Mouse (Mus musculus) layer of hippocampus, adult 2 months (tissue): Measurements from ENCODE around the gene Ccdc65. TPM values are rescaled to one million over a fixed set of nuclear protein-coding genes. Genes with fewer than 3 reads are reported as not detected.

ENCODE experiments used
- DNase-seq, 2 experiments: peaks; one replicate each; pipeline ENCODE4 v3.0.0; 2022; ENCODE audit warnings: low spot score in 2 of 2
- H3K27ac ChIP-seq: fragments of 200-600 bp; 2 replicates; pipeline ENCODE4 v1.8.1; 2022
- H3K4me3 ChIP-seq: fragments of 200-600 bp; 2 replicates; pipeline ENCODE4 v1.8.1; 2022; ENCODE audit warnings: mild to moderate bottlenecking
- CTCF ChIP-seq: fragments of 200-600 bp; conservative IDR thresholded peaks from 2 replicates; pipeline ENCODE4 v1.8.1; 2022; ENCODE audit warnings: antibody characterized with exemption, mild to moderate bottlenecking, moderate library complexity
- total RNA-seq, 2 experiments: library from RNA; stranded (reverse); gene quantifications; 2 replicates each; pipeline ENCODE4 v1.2.3; 2021

Ccdc65 gene
- total RNA-seq, 2 experiments from 2014 or later: 6.7 to 9.5 TPM

- peak; percentile 72 to 82 for DNase-seq
- Histone ChIP-seq H3K27ac (peak overlapping the region; percentile 93), H3K4me3 (peak overlapping the region; percentile 97)
- no peak for TF ChIP-seq CTCF
These were observed 54.2 kb downstream of the Ccdc65 start for GRCm38 (mm10) chr15:98762201-98762621.

DNA sequence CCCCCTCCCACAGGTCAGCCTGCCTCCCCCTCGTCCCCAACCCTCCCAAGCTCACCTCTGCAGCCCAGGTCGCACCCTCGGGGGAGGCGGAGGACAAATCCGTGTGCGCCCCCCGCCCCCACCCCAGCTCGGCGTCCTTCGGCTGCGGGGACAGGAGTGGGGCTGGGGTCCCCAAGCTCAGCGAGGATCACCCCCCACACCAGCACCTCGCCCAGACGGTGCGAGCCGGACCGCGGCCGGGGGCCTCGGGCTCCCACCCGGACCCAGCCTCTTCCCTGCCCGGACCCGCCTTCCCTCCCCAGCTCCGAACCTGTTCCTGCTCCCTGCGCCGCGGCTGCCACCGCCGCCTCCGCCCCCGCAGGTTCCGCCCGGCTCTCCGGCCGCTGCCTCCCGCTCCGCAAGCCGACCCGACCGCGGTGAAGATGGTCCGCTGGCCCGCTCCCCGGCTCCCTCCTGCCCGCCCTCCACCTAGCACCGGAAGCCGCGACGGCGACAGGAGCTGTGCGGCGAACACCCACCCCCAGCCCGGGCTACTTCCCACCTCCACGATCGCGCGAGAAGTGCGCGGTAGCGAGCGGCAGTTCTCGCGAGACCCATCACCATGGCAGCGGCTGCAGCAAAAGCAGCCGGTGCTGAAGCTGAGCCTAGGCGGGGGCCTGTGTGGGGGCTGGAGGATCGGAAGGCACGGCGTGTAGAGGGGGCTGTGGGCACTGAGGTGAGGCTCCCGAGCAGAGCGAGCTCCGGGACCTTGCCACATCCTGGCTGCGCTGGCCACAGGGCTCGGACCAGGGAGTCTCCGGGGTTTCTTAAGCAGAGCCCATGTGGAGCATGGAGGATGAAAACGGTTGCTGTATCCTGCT, 54.9 kb downstream of the Ccdc65 start, which contains the start of gene Arf3:
TSS of gene Arf3 (minus strand) at position 545 of the 860 bp plus-strand sequence.
- DNase-seq: peak; percentile 96 to 97
- peak within 1 kb of the TSS; percentile 93 for H3K27ac ChIP-seq
- H3K4me3 ChIP-seq: peak within 1 kb of the TSS; percentile 97
- no peak for TF ChIP-seq CTCF

DNA sequence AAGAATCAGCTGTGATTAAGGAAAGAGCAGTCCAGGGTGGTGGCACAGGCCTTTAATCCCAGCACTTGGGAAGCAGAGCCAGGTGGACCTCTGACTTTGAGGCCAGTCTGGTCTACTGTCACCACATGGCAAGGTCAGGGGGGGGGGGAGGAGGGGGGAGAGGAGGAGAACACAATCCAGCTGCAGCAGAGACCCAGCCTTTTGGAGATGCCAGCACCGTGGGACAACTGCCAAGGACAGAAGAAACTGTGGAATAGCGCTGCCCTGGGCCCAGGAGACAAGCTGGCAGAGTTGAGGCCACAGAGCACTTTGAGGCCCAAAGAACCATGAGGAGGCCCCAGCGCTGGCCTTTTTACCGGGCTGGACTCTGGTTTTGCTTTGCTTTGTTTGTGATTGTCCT, 57.9 kb downstream of the Ccdc65 start:
- Histone ChIP-seq H3K27ac (no peak overlapping the region), H3K4me3 (no peak overlapping the region)
- no peak for TF ChIP-seq CTCF
- no peak for DNase-seq

DNA sequence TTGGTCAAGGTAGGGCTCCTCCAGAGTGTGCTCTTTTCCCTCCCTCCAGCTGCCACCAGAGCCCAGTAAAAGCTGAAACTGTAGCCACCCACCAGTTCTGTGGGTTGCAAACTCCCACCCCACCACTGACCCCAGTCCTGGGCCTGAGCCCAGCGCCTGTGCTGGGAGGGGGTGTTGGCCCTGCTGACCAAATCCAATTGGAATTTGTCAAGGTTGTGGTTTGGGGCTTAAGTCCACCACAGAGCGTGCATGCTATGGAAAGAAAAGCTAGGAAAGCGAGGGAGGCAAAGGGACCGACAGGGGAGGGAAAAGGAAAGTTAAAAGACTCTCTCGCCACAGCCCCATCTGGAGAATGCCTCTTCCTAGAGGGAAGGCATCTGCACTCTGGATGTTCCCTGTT, 60.3 kb downstream of the Ccdc65 start:
- TF ChIP-seq CTCF: no peak
- no peak for DNase-seq
- Histone ChIP-seq H3K4me3 (no peak overlapping the region), H3K27ac (no peak overlapping the region)

- H3K4me3 ChIP-seq: no peak overlapping the region; the same call in 1 of the 2 replicates
- H3K27ac ChIP-seq: no peak overlapping the region
- no peak for DNase-seq
- TF ChIP-seq CTCF: no peak
These were observed 63.9 kb downstream of the Ccdc65 start for GRCm38 (mm10) chr15:98771813-98772425.

DNA sequence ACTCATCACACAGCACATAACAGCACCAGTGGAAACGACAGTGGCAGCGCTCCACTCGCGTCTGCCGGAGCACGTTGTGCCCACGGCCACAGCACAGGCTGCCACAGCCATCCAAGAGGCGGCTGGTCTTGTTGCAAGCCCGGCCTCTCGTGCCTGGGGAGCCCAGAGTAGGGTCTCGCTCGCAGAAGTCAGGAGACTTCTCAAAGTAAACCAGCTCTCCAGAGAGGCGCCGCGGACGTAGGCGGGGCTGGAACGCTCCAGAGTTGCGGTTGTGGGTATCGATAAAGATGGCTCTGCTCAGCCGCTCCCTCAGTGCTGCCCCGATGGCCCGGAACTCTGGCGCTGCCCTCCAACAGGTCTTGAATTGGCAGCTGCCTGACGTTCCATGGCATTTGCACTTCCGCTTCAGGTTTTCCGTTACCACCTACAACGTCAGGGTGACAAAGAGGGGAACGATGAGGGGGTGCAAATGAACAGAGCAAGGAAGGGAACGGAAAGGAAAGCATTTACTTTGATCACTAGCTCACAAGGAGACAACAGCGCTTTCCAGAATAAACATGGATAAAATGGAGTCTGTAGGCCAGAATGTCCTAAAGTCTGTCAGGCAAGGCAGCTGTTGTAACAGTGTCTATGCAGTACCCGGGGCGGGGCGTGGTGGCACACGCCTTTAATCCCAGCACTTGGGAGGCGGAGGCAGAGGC, 64.7 kb downstream of the Ccdc65 start:
- Histone ChIP-seq H3K4me3 (peak overlapping the region; percentile 54), H3K27ac (no peak overlapping the region; the same call in 1 of the 2 replicates)
- DNase-seq: no peak
- no peak for TF ChIP-seq CTCF

Other genes with a start within 250 kb of the Ccdc65 start
- gene OR5BS1P, start 238.3 kb upstream of the Ccdc65 start, total RNA-seq: not detected
- gene Lalba, start 225.5 kb upstream of the Ccdc65 start, total RNA-seq: not detected
- gene Olfr279, start 215.8 kb upstream of the Ccdc65 start, total RNA-seq: not detected
- gene Kansl2, start 173.9 kb upstream of the Ccdc65 start, total RNA-seq: 10 to 100 TPM; 62.2 to 62.5 TPM
- gene Ccnt1, start 137.3 kb upstream of the Ccdc65 start, total RNA-seq: 10 to 100 TPM; 43.8 to 48.3 TPM
- not detected for gene 4930415O20Rik, start 137.2 kb upstream of the Ccdc65 start, total RNA-seq
- gene Adcy6, start 98.1 kb upstream of the Ccdc65 start, total RNA-seq: 10 to 100 TPM; 49.6 to 52.4 TPM
- 100 to 1,000 TPM; 207 to 212 TPM for gene Cacnb3, start 77.4 kb upstream of the Ccdc65 start, total RNA-seq
- gene Ddx23, start 45.3 kb upstream of the Ccdc65 start, total RNA-seq: 10 to 100 TPM; 79.7 to 87.4 TPM
- 1 to 10 TPM; 6.4 to 6.9 TPM for gene Rnd1, start 30.7 kb upstream of the Ccdc65 start, total RNA-seq
- 1 to 10 TPM in 1 of 2 experiments, under 1 TPM in 1; 0.66 to 1.3 TPM for gene Fkbp11, start 20.0 kb downstream of the Ccdc65 start, total RNA-seq
- 100 to 1,000 TPM; 820 to 852 TPM for gene Arf3, start 55.0 kb downstream of the Ccdc65 start, total RNA-seq
- gene Wnt10b, start 69.9 kb downstream of the Ccdc65 start, total RNA-seq: under 1 TPM; 0.15 to 0.38 TPM
- gene Wnt1, start 81.7 kb downstream of the Ccdc65 start, total RNA-seq: not detected
- gene Ddn, start 101.3 kb downstream of the Ccdc65 start, total RNA-seq: 1,000 to 10,000 TPM; 1,636 to 1,683 TPM
- gene Prkag1, start 123.3 kb downstream of the Ccdc65 start, total RNA-seq: 10 to 100 TPM; 50.3 to 51.9 TPM
- 100 to 1,000 TPM in 1 of 2 experiments, 10 to 100 TPM in 1; 89.3 to 106 TPM for gene Kmt2d, start 163.0 kb downstream of the Ccdc65 start, total RNA-seq
- 1 to 10 TPM; 8.5 TPM for gene Rhebl1, start 186.3 kb downstream of the Ccdc65 start, total RNA-seq
- gene Dhh, start 190.3 kb downstream of the Ccdc65 start, total RNA-seq: under 1 TPM; 0.10 to 0.12 TPM
- gene Lmbr1l, start 210.0 kb downstream of the Ccdc65 start, total RNA-seq: 10 to 100 TPM; 17.0 to 20.6 TPM
- 100 to 1,000 TPM; 466 to 491 TPM for gene Tuba1b, start 226.4 kb downstream of the Ccdc65 start, total RNA-seq
- not detected for gene Gm49450, start 245.3 kb downstream of the Ccdc65 start, total RNA-seq
- 100 to 1,000 TPM; 768 to 781 TPM for gene Tuba1a, start 245.5 kb downstream of the Ccdc65 start, total RNA-seq